Mouse (Mus musculus) thymus, adult 2 months (tissue): ENCODE results near the gene Tmem131l. TPM values are rescaled to one million over a fixed set of nuclear protein-coding genes. Genes with fewer than 3 reads are reported as not detected.

ENCODE experiments used
- DNase-seq: peaks from one replicate; pipeline ENCODE4 v3.0.0; 2021
- H3K27ac ChIP-seq: fragments of 200-500 bp; 2 replicates; pipeline ENCODE4 v1.5.1; 2012; ENCODE audit warnings: low read length, control low read depth; ENCODE audit not compliant: control insufficient read depth, insufficient read depth
- H3K27me3 ChIP-seq: fragments of 200-500 bp; 2 replicates; pipeline ENCODE4 v1.6.1; 2012; ENCODE audit warnings: mild to moderate bottlenecking, low read length, moderate library complexity, mixed read lengths; ENCODE audit not compliant: control insufficient read depth, insufficient read depth
- H3K36me3 ChIP-seq: fragments of 200-500 bp; 2 replicates; pipeline ENCODE4 v1.6.1; 2012; ENCODE audit warnings: mild to moderate bottlenecking, low read length, moderate library complexity; ENCODE audit not compliant: control insufficient read depth, insufficient read depth
- H3K4me1 ChIP-seq: fragments of 200-500 bp; replicated peaks from 2 replicates; pipeline ENCODE4 v1.6.1; 2012; ENCODE audit warnings: low read length; ENCODE audit not compliant: control insufficient read depth, insufficient read depth
- H3K4me3 ChIP-seq: fragments of 200-500 bp; 2 replicates; pipeline ENCODE4 v1.5.1; 2012; ENCODE audit warnings: mild to moderate bottlenecking, low read length, control low read depth, moderate library complexity; ENCODE audit not compliant: control insufficient read depth, insufficient read depth
- CTCF ChIP-seq: fragments of 200-500 bp; IDR thresholded peaks from 2 replicates; pipeline ENCODE4 v1.5.1; 2012; ENCODE audit warnings: mild to moderate bottlenecking, control low read depth, low read length, moderate library complexity, borderline replicate concordance; ENCODE audit not compliant: control insufficient read depth, poor library complexity, insufficient read depth; ENCODE audit errors: extremely low read depth
- POLR2A ChIP-seq: fragments of 200-500 bp; IDR thresholded peaks from 2 replicates; pipeline ENCODE4 v1.6.1; 2012; ENCODE audit warnings: mild to moderate bottlenecking, low read length, control low read depth, moderate library complexity; ENCODE audit not compliant: control insufficient read depth, poor library complexity, insufficient read depth; ENCODE audit errors: extremely low read depth
- WGBS: fragments of 180-500 bp; shearing (Covaris S2); methylation state at CpG from one replicate; pipeline ENCODE4 v1.1.7; 2018; 5-methylcytosine and 5-hydroxymethylcytosine counted together
- polyA plus RNA-seq: library from polyadenylated mRNA; depleted of rRNA; stranded (reverse); fragments of >200 nt; gene quantifications from 2 replicates; pipeline ENCODE4 v1.2.3, GENCODE M21; 2012

The Tmem131l gene
- polyA plus RNA-seq, 1 experiment = 201 TPM

DNA sequence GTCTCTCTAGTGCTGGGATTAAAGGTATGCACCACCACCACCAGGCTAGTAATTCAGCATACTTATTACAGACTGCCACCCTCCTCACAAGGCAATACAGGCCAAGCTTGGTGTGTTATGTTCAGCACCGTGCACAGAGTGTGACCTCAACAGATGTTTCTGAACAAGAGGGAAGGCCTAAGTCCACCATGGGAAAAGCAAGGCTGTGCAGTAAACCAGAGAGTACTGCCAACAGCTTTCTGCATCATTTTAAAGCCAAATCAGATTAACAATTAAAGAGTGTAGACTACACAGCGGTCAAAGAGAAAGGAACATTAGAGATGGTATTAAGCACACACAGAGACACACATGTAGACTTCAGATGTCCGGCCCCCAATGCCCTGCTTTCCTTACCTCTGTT is 8.8 kb downstream of the Tmem131l start:
- no peak for TF ChIP-seq CTCF
- no peak for TF ChIP-seq POLR2A
- H3K4me1 ChIP-seq = peaks cover 20% of the 10 kb centered on the region
- H3K27me3 ChIP-seq = no peaks in the 10 kb centered on the region
- no peak for DNase-seq
- no peak overlapping the region for H3K4me3 ChIP-seq
- WGBS = 95% methylated on average over 3 of the region's 3 CpGs
- no peak overlapping the region for H3K27ac ChIP-seq
- peaks cover 12% of the 10 kb centered on the region; the same call in 1 of the 2 replicates for H3K36me3 ChIP-seq

- 0 out of 2 replicates have a peak, but pooled peaks cover 8% of the 10 kb centered on the region for H3K4me1 ChIP-seq
- peaks cover 12% of the 10 kb centered on the region; the same call in 1 of the 2 replicates for H3K36me3 ChIP-seq
- H3K27ac ChIP-seq = no peak overlapping the region
- DNase-seq = no peak
- no peaks in the 10 kb centered on the region for H3K27me3 ChIP-seq
- 96% methylated on average over 4 of the region's 4 CpGs for WGBS
- TF ChIP-seq POLR2A (no peak), CTCF (no peak)
- H3K4me3 ChIP-seq = no peak overlapping the region
These were observed 11.0 kb downstream of the Tmem131l start for GRCm38 (mm10) chr3:84028968-84029367.

GRCm38 (mm10) chr3:84027691-84028159 is 12.2 kb downstream of the Tmem131l start:
- Histone ChIP-seq H3K4me3 (no peak overlapping the region), H3K4me1 (no peaks in the 10 kb centered on the region; the same call in 1 of the 2 replicates), H3K36me3 (peaks cover 12% of the 10 kb centered on the region; the same call in 1 of the 2 replicates), H3K27ac (no peak overlapping the region), H3K27me3 (no peaks in the 10 kb centered on the region)
- WGBS = 93% methylated on average over 8 of the region's 8 CpGs
- TF ChIP-seq CTCF = no peak
- no peak for TF ChIP-seq POLR2A
- no peak for DNase-seq

DNA sequence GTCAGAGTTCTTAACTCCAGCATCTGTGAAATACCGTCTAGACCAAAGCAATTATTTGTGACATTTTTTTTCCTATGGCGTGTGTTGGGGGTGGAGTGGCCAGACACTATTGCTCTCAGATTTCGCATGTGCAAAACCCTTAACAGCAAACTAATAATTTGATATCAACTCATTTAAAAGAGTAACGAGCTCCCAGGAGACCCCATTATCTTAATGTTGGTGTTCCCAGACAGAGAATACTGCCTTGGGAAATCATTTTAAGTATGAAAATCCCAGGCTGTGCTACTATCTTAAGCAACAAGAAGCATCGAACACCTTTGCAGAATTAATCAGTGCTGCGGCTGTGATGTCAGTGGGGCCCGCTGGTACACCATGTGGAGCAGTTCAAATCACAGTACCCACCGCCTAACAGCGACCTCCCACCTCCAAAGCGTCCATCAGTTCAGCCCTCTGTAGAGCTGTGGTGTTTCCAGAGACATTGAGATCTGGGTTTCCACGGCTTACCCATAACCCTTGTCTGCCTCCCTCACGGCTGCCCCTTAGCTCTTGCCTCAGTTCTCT is 15.4 kb downstream of the Tmem131l start:
- no peak for DNase-seq
- Histone ChIP-seq H3K36me3 (peaks cover 4% of the 10 kb centered on the region; the same call in 1 of the 2 replicates), H3K27ac (no peak overlapping the region), H3K4me1 (peaks cover 5% of the 10 kb centered on the region), H3K27me3 (no peaks in the 10 kb centered on the region), H3K4me3 (no peak overlapping the region)
- WGBS = 96% methylated on average over 12 of the region's 12 CpGs
- TF ChIP-seq CTCF (no peak), POLR2A (no peak)

DNA sequence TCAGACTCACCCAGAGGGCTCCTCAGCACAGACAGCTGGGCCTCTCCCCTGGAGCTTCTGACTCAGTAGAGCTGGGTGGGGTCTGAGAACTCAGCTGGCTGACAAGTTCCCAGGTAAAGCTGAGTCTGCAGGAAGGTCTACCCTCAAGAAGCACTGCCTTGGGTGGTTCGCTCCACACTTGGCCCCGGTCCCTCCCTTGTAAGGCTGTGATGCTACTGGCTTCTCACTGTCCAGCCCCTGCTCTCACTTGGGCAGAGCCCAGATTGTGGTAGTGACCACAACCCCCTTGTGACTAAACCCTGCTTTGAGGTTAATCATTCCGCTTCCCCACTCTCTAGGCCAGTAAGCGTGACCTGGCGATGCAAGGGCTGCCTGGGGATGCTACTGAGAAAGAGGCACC is 17.3 kb downstream of the Tmem131l start:
- DNase-seq = no peak
- no peak overlapping the region for H3K27ac ChIP-seq
- TF ChIP-seq CTCF (no peak), POLR2A (no peak)
- no peaks in the 10 kb centered on the region; the same call in 1 of the 2 replicates for H3K36me3 ChIP-seq
- no peak overlapping the region for H3K4me3 ChIP-seq
- WGBS = 84% methylated on average over 5 of the region's 5 CpGs
- no peaks in the 10 kb centered on the region for H3K27me3 ChIP-seq
- peaks cover 5% of the 10 kb centered on the region for H3K4me1 ChIP-seq

DNA sequence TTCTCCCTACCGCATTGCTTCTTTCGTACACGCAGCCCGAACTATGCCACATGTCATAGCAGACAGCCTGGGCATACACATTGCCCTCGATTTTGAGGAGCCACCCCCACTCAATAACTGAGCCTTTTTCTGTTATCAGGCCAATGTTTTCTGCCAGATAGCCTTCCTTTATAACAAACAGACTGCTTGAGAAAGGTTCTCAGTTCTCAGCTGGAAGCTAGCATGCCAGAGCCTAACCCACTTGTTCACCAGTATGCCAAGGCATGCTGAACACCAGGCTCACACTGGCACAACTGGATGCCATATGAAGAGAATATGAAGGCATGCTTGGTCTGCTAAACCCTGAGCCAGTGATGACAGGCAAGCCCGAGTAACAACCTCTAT is 17.8 kb downstream of the Tmem131l start:
- no peak overlapping the region for H3K4me3 ChIP-seq
- peaks cover 5% of the 10 kb centered on the region for H3K4me1 ChIP-seq
- no peaks in the 10 kb centered on the region for H3K27me3 ChIP-seq
- H3K27ac ChIP-seq = no peak overlapping the region
- TF ChIP-seq CTCF = no peak
- no peak for TF ChIP-seq POLR2A
- WGBS = 86% methylated on average over 6 of the region's 6 CpGs
- H3K36me3 ChIP-seq = no peaks in the 10 kb centered on the region; the same call in 1 of the 2 replicates
- DNase-seq = no peak
